Mouse (Mus musculus): ENCODE results near the gene Gfi1. TPM values are rescaled to one million over a fixed set of nuclear protein-coding genes. Genes with fewer than 3 reads are reported as not detected.

Gene Gfi1
- not detected in 2 replicates for polyA plus RNA-seq (2014; fragmentation: Nextera tagmentation; extraction: Ambion mirVana)

DNA sequence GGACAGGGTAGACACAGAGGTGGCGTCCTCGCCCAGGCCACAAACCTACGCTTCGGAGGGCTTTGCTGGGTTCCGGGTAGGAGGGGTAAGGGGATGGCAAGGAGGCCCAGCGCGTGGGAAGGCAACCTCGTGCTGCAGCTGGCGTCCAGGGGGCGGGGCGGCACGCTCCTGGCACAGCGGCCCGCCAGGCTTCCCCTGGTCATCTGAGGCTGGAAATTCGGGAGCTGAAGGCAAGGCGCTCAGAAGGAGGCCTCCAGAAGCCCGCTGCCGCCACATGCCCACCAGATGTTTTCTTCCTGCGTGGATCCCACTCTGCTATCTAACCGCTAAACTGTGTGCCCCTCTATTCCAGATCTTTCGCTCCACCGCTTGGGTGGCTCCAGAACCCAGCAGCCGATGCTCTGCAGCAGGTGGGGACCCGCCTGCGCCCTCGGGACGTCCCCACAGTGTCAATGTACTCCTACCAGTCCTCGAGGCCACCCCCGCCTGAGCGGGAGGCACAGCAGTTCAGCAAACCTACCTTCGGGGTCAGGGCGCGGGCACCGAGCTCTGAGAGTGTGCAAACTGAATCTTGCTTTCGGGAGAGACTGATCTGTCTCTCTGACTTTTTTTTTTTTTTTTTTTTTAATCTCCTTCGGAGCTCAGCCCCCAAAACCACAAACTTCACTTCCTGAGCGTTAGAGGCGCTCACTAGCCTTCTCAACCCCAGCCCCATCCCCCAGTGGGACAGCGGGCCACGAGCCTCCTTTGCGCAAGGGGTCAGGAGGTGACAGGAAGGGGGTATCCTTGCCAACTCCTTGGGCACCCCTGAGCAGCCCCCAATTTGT is at the start of gene Gfi1:
TSS of gene Gfi1 (minus strand) at position 602 of the 827 bp plus-strand sequence.
- H3K36me3 ChIP-seq (ENCODE audit: control insufficient read depth, insufficient read depth, low read length): no peaks in the 10 kb centered on the region
- ATAC-seq (replicated peaks; ENCODE audit: insufficient number of reproducible peaks, low FRiP score, low TSS enrichment): no peak
- H3K27me3 ChIP-seq (ENCODE audit: control insufficient read depth, insufficient read depth, low read length): peaks cover 86% of the 10 kb centered on the region
- H3K4me3 ChIP-seq (ENCODE audit: low read depth, low read length): peak within 1 kb of the TSS; percentile 45
- no peaks in the 10 kb centered on the region for H3K9me3 ChIP-seq (replicated peaks; ENCODE audit: control insufficient read depth, low read length)
- no peak within 1 kb of the TSS for H3K27ac ChIP-seq (ENCODE audit: low read depth, low read length)
- H3K9ac ChIP-seq (ENCODE audit: low read depth, low read length): no peak within 1 kb of the TSS
- peaks cover 39% of the 10 kb centered on the region for H3K4me1 ChIP-seq (ENCODE audit: control insufficient read depth, insufficient read depth, low read length)
- H3K4me2 ChIP-seq: peak within 1 kb of the TSS; percentile 80
- WGBS (ENCODE audit: insufficient replicate concordance): under 1% methylated on average over 41 of the region's 41 CpGs

DNA sequence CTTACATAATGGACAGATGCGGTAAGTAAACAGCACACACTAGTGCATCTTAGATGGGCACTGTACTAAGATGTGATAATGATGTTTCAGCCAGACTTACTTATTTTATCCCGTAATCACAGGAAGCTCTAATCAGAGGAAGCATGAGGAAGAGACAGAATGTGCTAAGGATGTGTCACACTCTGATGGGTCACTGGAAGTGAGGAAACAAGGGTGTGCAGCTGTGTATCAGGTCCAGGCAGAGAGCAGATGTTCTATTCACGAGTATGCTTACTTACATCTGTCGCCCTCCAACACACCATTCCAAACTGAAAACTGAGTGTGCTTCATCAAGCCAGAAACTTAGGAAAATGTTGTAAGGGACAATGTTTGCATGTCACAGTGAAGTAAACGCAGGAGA is 46.2 kb upstream of the Gfi1 start:
- H3K36me3 ChIP-seq (ENCODE audit: control insufficient read depth, insufficient read depth, low read length): peaks cover 5% of the 10 kb centered on the region
- H3K4me2 ChIP-seq: no peak overlapping the region
- no peak overlapping the region for H3K27ac ChIP-seq (ENCODE audit: low read depth, low read length)
- no peak overlapping the region for H3K4me3 ChIP-seq (ENCODE audit: low read depth, low read length)
- no peak overlapping the region for H3K9ac ChIP-seq (ENCODE audit: low read depth, low read length)
- peaks cover 3% of the 10 kb centered on the region; the same call in 1 of the 2 replicates for H3K4me1 ChIP-seq (ENCODE audit: control insufficient read depth, insufficient read depth, low read length)
- H3K27me3 ChIP-seq (ENCODE audit: control insufficient read depth, insufficient read depth, low read length): no peaks in the 10 kb centered on the region
- 56% methylated on average over 5 of the region's 5 CpGs for WGBS (ENCODE audit: insufficient replicate concordance)
- no peak for ATAC-seq (replicated peaks; ENCODE audit: insufficient number of reproducible peaks, low FRiP score, low TSS enrichment)
- H3K9me3 ChIP-seq (replicated peaks; ENCODE audit: control insufficient read depth, low read length): no peaks in the 10 kb centered on the region

DNA sequence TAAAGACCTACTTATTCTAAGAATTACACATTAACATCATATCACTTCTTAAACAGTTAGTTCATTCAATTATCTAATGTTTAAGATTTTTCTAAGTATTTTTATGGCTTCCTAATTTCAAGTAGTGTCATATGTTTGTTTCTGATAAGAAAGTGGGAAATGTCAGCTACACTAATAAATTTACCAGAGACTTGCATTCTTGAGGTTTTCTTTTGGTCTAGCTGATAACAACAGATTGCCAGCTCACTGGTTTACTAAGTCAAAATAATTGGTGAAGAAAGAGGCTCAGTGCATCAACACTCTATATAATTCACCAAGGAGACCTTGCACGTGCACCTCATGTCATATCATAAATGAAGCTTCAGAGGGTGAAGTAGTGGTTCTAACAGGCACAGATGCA is 42.4 kb upstream of the Gfi1 start:
- Histone ChIP-seq H3K9ac (ENCODE audit: low read depth, low read length) (no peak overlapping the region), H3K27ac (ENCODE audit: low read depth, low read length) (no peak overlapping the region), H3K4me3 (ENCODE audit: low read depth, low read length) (no peak overlapping the region), H3K4me2 (no peak overlapping the region), H3K9me3 (replicated peaks; ENCODE audit: control insufficient read depth, low read length) (no peaks in the 10 kb centered on the region), H3K4me1 (ENCODE audit: control insufficient read depth, insufficient read depth, low read length) (peaks cover 3% of the 10 kb centered on the region), H3K27me3 (ENCODE audit: control insufficient read depth, insufficient read depth, low read length) (no peaks in the 10 kb centered on the region), H3K36me3 (ENCODE audit: control insufficient read depth, insufficient read depth, low read length) (peaks cover 5% of the 10 kb centered on the region)
- 83% methylated on average over 1 of the region's 1 CpGs for WGBS (ENCODE audit: insufficient replicate concordance)
- no peak for ATAC-seq (replicated peaks; ENCODE audit: insufficient number of reproducible peaks, low FRiP score, low TSS enrichment)

DNA sequence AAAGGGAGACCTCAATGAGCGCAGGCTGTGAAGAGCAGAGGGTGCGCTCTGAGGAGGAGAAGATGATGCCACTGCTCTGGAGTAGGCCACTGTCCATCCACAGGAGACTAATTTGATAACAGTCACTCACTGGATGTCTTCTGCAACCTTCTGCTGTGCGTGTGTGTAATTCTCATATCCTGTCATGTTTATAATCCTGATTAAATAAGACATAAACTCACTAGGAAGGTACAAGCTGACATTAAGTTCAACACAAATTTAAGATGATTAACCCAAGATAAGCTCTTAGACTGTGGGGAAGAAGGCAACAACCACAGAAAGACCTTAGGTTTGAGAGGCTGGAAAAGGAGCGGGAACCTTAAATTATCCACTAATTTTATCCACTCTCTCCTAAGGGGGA is 40.1 kb upstream of the Gfi1 start:
- Histone ChIP-seq H3K9ac (ENCODE audit: low read depth, low read length) (no peak overlapping the region), H3K9me3 (replicated peaks; ENCODE audit: control insufficient read depth, low read length) (no peaks in the 10 kb centered on the region), H3K27me3 (ENCODE audit: control insufficient read depth, insufficient read depth, low read length) (no peaks in the 10 kb centered on the region), H3K4me2 (no peak overlapping the region), H3K27ac (ENCODE audit: low read depth, low read length) (no peak overlapping the region), H3K4me3 (ENCODE audit: low read depth, low read length) (no peak overlapping the region), H3K36me3 (ENCODE audit: control insufficient read depth, insufficient read depth, low read length) (peaks cover 5% of the 10 kb centered on the region), H3K4me1 (ENCODE audit: control insufficient read depth, insufficient read depth, low read length) (no peaks in the 10 kb centered on the region; the same call in 1 of the 2 replicates)
- WGBS (ENCODE audit: insufficient replicate concordance): 90% methylated on average over 4 of the region's 4 CpGs
- ATAC-seq (replicated peaks; ENCODE audit: insufficient number of reproducible peaks, low FRiP score, low TSS enrichment): no peak

DNA sequence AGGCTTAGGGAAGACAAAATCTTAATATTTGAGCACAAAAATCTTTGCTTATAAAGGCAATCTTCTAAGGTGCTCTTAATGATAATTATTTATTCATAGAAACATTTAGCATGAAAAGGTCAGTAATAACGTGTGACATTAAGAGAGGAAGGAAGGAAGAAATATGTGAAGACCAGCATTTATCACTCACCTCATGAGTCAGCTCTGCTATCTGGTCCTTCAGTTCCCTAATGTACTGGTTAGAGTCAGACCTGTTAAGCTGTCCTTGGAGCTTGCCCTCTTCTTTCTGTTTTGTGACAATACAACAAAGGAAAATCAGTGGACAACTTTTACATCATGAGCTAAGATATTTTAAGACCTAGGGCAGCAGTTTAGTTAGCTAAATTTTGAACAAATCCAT is 38.6 kb upstream of the Gfi1 start:
- H3K27ac ChIP-seq (ENCODE audit: low read depth, low read length): no peak overlapping the region
- peaks cover 8% of the 10 kb centered on the region for H3K36me3 ChIP-seq (ENCODE audit: control insufficient read depth, insufficient read depth, low read length)
- H3K4me3 ChIP-seq (ENCODE audit: low read depth, low read length): no peak overlapping the region
- ATAC-seq (replicated peaks; ENCODE audit: insufficient number of reproducible peaks, low FRiP score, low TSS enrichment): no peak
- H3K4me2 ChIP-seq: no peak overlapping the region
- H3K4me1 ChIP-seq (ENCODE audit: control insufficient read depth, insufficient read depth, low read length): no peaks in the 10 kb centered on the region; the same call in 1 of the 2 replicates
- H3K27me3 ChIP-seq (ENCODE audit: control insufficient read depth, insufficient read depth, low read length): no peaks in the 10 kb centered on the region
- WGBS (ENCODE audit: insufficient replicate concordance): 66% methylated on average over 1 of the region's 1 CpGs
- H3K9ac ChIP-seq (ENCODE audit: low read depth, low read length): no peak overlapping the region
- no peaks in the 10 kb centered on the region for H3K9me3 ChIP-seq (replicated peaks; ENCODE audit: control insufficient read depth, low read length)

DNA sequence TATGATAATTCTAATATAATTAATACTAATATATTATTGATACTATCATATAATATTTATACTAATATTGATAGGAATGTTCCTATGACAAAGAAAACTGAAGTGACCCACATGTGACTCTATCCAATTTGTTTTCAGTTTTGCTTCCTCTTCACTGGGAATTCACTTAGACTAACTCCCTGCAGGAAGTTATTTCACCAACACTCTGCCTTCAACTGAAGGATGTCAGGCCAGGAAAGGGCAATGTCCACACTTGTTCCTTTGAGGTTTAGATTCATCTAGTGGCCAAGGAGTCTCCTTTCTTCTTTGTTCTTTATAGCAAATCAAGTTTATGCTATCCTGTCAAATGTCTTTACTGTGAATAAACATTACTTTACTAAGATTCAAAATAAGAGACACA is 37.8 kb upstream of the Gfi1 start:
- no peak overlapping the region for H3K27ac ChIP-seq (ENCODE audit: low read depth, low read length)
- H3K27me3 ChIP-seq (ENCODE audit: control insufficient read depth, insufficient read depth, low read length): no peaks in the 10 kb centered on the region
- peaks cover 5% of the 10 kb centered on the region for H3K4me1 ChIP-seq (ENCODE audit: control insufficient read depth, insufficient read depth, low read length)
- no peaks in the 10 kb centered on the region for H3K9me3 ChIP-seq (replicated peaks; ENCODE audit: control insufficient read depth, low read length)
- H3K4me3 ChIP-seq (ENCODE audit: low read depth, low read length): no peak overlapping the region
- H3K9ac ChIP-seq (ENCODE audit: low read depth, low read length): no peak overlapping the region
- ATAC-seq (replicated peaks; ENCODE audit: insufficient number of reproducible peaks, low FRiP score, low TSS enrichment): no peak
- no peak overlapping the region for H3K4me2 ChIP-seq
- peaks cover 8% of the 10 kb centered on the region for H3K36me3 ChIP-seq (ENCODE audit: control insufficient read depth, insufficient read depth, low read length)

DNA sequence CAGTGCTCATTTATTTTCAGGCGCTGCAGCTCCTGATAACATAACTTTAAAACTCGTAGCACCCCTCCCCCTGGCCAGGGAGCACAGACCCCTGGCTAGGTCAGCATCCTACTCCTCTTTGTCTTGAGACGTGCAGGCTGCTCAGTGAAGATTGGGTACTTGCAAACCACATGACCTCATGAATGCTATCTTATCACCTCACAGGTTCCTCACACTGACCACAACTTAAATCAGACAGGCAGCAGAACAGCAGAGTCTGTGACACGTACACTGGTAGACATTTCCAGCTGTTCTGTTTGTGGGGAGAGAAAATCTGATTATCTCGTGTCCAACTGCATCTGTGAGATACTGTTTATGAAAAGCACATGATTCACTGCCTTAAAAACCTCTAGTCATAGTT is 33.3 kb upstream of the Gfi1 start:
- H3K4me1 ChIP-seq (ENCODE audit: control insufficient read depth, insufficient read depth, low read length): peaks cover 5% of the 10 kb centered on the region
- peaks cover 5% of the 10 kb centered on the region; the same call in 1 of the 2 replicates for H3K36me3 ChIP-seq (ENCODE audit: control insufficient read depth, insufficient read depth, low read length)
- H3K27ac ChIP-seq (ENCODE audit: low read depth, low read length): peak overlapping the region; percentile 50; the same call in 1 of the 2 replicates
- no peak overlapping the region for H3K4me3 ChIP-seq (ENCODE audit: low read depth, low read length)
- no peaks in the 10 kb centered on the region for H3K27me3 ChIP-seq (ENCODE audit: control insufficient read depth, insufficient read depth, low read length)
- peak; percentile 80 for ATAC-seq (replicated peaks; ENCODE audit: insufficient number of reproducible peaks, low FRiP score, low TSS enrichment)
- H3K9ac ChIP-seq (ENCODE audit: low read depth, low read length): 0 out of 2 replicates have a peak overlapping the region, but pooled peaks have one; percentile 28
- 4% methylated on average over 5 of the region's 5 CpGs for WGBS (ENCODE audit: insufficient replicate concordance)
- H3K4me2 ChIP-seq: no peak overlapping the region
- no peaks in the 10 kb centered on the region for H3K9me3 ChIP-seq (replicated peaks; ENCODE audit: control insufficient read depth, low read length)

DNA sequence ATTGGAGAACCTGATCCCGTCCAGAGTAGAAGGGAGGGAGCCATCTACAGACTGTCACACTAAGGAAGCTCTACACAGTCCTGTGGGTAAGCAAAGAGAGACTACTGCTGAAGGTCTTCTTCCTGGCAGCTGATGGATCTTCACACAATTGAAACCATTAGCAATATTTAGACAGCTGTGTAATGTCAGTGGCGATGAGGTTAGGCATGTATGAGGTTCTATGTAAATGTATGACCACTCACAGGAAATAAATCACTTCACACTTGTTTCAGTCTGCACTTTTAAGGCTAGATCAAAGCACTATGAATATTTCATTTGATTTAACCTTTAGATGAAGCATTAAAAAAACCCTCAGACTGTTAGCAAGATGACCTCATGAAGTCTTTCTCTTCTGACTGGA is 30.2 kb upstream of the Gfi1 start:
- Histone ChIP-seq H3K9me3 (replicated peaks; ENCODE audit: control insufficient read depth, low read length) (no peaks in the 10 kb centered on the region), H3K4me1 (ENCODE audit: control insufficient read depth, insufficient read depth, low read length) (peaks cover 5% of the 10 kb centered on the region), H3K4me2 (no peak overlapping the region), H3K36me3 (ENCODE audit: control insufficient read depth, insufficient read depth, low read length) (peaks cover 5% of the 10 kb centered on the region; the same call in 1 of the 2 replicates), H3K27ac (ENCODE audit: low read depth, low read length) (no peak overlapping the region), H3K4me3 (ENCODE audit: low read depth, low read length) (no peak overlapping the region), H3K9ac (ENCODE audit: low read depth, low read length) (no peak overlapping the region), H3K27me3 (ENCODE audit: control insufficient read depth, insufficient read depth, low read length) (no peaks in the 10 kb centered on the region)
- WGBS (ENCODE audit: insufficient replicate concordance): 63% methylated on average over 2 of the region's 2 CpGs
- ATAC-seq (replicated peaks; ENCODE audit: insufficient number of reproducible peaks, low FRiP score, low TSS enrichment): no peak

DNA sequence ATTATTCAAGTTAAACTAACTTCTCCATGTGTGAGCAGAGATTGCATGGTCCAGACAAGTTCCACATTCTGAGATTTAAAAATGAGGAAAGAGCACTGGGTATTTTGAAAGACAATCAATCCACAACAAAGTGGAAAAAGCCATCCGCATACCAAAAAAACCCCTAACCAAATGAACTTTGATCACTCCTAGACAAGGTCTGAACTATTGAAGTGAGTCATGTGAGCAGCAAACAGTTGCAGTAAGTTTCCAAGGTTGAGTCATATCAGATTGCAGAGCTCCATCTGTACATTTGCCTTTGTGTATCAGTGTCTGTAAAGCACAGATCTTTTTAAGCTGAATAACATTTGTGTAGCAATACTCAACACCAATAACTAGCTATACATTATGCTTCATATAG is 28.9 kb upstream of the Gfi1 start:
- Histone ChIP-seq H3K27me3 (ENCODE audit: control insufficient read depth, insufficient read depth, low read length) (no peaks in the 10 kb centered on the region), H3K4me3 (ENCODE audit: low read depth, low read length) (no peak overlapping the region), H3K36me3 (ENCODE audit: control insufficient read depth, insufficient read depth, low read length) (peaks cover 4% of the 10 kb centered on the region; the same call in 1 of the 2 replicates), H3K9ac (ENCODE audit: low read depth, low read length) (no peak overlapping the region), H3K4me1 (ENCODE audit: control insufficient read depth, insufficient read depth, low read length) (peaks cover 5% of the 10 kb centered on the region), H3K4me2 (no peak overlapping the region), H3K27ac (ENCODE audit: low read depth, low read length) (no peak overlapping the region), H3K9me3 (replicated peaks; ENCODE audit: control insufficient read depth, low read length) (no peaks in the 10 kb centered on the region)
- 94% methylated on average over 1 of the region's 1 CpGs for WGBS (ENCODE audit: insufficient replicate concordance)
- no peak for ATAC-seq (replicated peaks; ENCODE audit: insufficient number of reproducible peaks, low FRiP score, low TSS enrichment)

Measured in heart, embryonic 11.5 days (tissue).